Mouse (Mus musculus): Measurements from ENCODE around the gene Cox16.

Gene Cox16

GRCm38 (mm10) chr12:81321021-81321420 lies 163.9 kb downstream of the Cox16 start:
- DNase-seq, result no peak

GRCm38 (mm10) chr12:81317811-81318210 lies 167.1 kb downstream of the Cox16 start:
- no peak for DNase-seq

DNA sequence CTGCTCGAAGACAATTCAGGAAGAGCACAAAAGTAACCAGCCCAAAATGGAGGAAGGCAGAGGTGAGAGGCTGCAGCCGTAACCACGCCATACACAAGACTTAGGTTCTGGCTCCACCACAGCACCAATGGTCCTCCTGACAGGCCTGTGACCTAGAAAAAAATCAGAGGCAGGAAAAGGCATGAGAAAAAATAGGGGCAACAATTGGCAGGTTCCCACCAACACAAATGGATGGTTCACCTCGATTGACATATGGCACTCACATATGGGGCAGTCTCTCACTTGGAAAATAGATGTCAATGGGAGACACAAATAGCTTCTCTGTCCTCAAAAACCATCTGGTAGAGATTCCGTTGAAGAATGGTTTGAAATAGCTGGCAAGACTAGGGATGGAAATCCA lies 169.0 kb downstream of the Cox16 start:
- DNase-seq, result no peak

Measured in kidney, postnatal 25 days (tissue).